Mouse (Mus musculus) skeletal muscle tissue, adult 2 months (tissue): ENCODE data around the gene Coro1c.

Experiments
- DNase-seq: peaks from one replicate; pipeline ENCODE4 v3.0.0-alpha.2; 2012; ENCODE audit warnings: low read depth, low spot score

Coro1c gene

DNA sequence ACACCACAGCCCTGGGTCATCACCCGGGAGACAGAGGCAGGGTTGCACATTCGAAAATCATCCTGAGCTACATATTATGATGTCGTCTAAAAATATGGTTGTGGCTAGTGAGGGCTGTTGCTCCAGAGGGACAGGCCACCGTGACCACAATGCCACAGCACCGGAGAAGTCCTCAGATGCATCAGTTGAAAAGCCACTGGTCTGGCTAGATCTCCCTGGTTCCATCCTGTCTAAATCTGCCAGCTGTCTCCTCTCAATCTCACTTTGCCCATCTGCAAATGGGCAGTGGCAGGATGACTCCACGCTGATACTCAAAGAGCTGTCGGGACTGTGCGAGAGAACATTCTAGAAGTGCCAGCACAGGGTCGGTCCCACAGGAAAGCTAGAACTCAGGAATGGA is 110.0 kb downstream of the Coro1c start:
- no peak for DNase-seq

DNA sequence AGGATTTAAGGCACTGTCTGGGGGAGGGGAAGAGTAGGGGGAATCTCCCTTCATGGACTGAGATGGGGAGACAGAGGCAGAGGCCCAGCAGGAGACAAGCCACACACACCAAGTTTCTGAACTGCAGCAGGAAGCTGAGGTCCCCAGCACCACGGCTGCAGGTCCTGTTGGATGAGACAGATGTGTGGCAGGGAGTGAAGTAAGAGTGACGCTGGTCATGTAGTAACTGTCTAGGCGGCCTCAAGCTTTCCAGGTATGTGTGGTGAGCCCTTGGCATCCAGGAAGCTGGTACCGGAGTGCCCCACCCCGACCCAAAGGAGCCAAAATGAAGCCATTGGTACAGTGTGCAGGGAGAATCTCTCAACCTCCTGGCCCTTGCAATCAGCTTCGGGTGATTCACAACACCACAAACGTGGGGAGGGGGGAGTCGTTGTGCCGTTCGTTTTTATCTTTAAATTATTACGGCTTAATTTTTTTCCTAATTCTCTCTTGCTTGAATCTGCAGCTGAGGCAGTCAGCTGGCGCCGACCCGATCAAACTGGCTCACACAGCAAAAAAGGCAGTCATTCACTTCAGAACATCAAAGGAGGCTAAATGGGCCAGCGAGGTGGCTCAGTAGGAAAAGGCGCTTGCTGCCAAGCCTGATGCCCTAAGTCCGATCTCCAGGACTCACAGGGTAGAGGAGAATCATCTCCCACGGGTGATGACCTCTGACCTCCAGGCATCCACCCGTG is 111.2 kb downstream of the Coro1c start:
- no peak for DNase-seq

DNA sequence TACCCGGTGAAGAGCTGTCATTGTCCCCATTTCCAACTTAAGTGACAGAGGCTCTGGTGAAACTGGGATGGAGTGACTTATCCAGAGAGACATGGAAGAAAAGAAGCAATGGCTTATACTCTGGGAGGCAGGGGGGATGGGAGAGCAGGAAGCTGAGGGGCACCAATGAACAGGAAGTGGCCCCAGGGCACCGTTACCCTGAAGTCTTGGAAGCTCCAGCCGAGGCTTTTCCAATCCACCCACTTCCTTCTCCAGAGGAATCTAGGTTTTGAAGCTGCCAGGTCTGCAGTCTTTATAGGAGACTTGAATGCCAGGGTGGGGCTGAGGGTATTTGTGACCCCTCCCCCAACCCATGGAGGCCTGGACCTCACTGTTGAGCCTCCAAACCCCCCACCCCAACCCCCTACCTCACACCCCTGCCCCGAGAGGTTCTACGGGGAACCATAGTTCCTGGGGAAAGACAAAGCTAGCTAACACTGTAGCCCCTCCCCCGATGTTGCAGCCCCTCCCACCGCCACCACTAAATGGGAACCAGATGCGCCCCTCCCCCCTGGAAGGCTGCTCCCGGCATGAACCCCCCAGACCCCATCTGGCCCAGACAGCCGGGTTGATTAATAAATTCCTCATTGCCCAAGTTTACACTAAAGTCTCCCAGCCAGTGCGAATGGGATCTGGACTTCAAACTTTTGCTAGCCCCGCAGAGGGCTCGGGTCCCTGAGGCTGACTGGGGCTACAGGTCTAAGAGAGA is 112.0 kb downstream of the Coro1c start:
- DNase-seq, result no peak
